Mouse (Mus musculus) cerebellum, adult 2 months (tissue): ENCODE measurements around the gene Gm12569. TPM values are rescaled to one million over a fixed set of nuclear protein-coding genes. Genes with fewer than 3 reads are reported as not detected.

Experiments
- DNase-seq, 2 experiments: peaks; one replicate each; pipeline ENCODE4 v3.0.0; 2021
- H3K27ac ChIP-seq: fragments of 200-500 bp; 2 replicates; pipeline ENCODE4 v1.5.1; 2012; ENCODE audit warnings: low read length, control low read depth, inconsistent platforms; ENCODE audit not compliant: insufficient read depth
- H3K27me3 ChIP-seq: fragments of 200-500 bp; 2 replicates; pipeline ENCODE4 v1.6.1; 2012; ENCODE audit warnings: inconsistent platforms, mild to moderate bottlenecking, low read length, moderate library complexity; ENCODE audit not compliant: control insufficient read depth, insufficient read depth
- H3K4me1 ChIP-seq: fragments of 200-500 bp; 2 replicates; pipeline ENCODE4 v1.6.1; 2011; ENCODE audit warnings: low read length; ENCODE audit not compliant: control insufficient read depth, insufficient read depth
- H3K4me3 ChIP-seq: fragments of 200-500 bp; replicated peaks from 2 replicates; pipeline ENCODE3; 2011; ENCODE audit warnings: mild to moderate bottlenecking, low read depth, low read length, control low read depth; ENCODE audit not compliant: insufficient read depth
- CTCF ChIP-seq: fragments of 200-500 bp; IDR thresholded peaks from 2 replicates; pipeline ENCODE4 v1.5.1; 2011; ENCODE audit warnings: low read depth, mild to moderate bottlenecking, control low read depth, low read length, moderate library complexity, borderline replicate concordance; ENCODE audit not compliant: insufficient read depth
- POLR2A ChIP-seq: fragments of 200-500 bp; IDR thresholded peaks from 2 replicates; pipeline ENCODE4 v1.6.1; 2011; ENCODE audit warnings: low read length, control low read depth, borderline replicate concordance; ENCODE audit not compliant: insufficient read depth
- WGBS: fragments of 180-500 bp; shearing (Covaris S2); methylation state at CpG from one replicate; pipeline ENCODE4 v1.1.7; 2018; 5-methylcytosine and 5-hydroxymethylcytosine counted together
- polyA plus RNA-seq: library from polyadenylated mRNA; depleted of rRNA; stranded (reverse); fragments of >200 nt; gene quantifications from 2 replicates; pipeline ENCODE4 v1.2.3, GENCODE M21; 2012; rRNA removed

Gene Gm12569
- polyA plus RNA-seq = not detected in 2 replicates

DNA sequence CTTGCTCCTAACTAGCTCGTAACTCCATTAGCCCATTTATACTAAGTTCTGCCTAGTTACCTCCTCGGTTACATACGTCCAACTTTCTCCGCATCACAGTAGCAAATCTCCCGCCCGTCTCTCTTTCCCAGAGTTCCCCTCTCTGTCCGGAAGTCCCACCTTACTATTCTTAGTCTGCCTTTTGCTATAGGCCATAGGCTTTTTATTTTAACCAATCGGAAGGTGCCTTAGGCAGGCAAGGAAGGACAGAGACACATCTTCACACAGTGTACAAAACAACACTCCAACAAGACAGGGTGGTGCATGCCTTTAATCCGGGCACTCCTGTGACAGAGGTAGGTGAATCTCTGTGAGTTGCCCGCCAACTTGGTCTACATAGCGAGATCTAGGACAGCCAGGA lies at the start of gene Gm12569:
Gene Gm12569, plus strand, starts transcription at position 166 of the 400 bp plus-strand sequence.
- WGBS = 93% methylated on average over 11 of the region's 11 CpGs
- H3K4me1 ChIP-seq = no peaks in the 10 kb centered on the region
- H3K4me3 ChIP-seq = no peak within 1 kb of the TSS

DNA sequence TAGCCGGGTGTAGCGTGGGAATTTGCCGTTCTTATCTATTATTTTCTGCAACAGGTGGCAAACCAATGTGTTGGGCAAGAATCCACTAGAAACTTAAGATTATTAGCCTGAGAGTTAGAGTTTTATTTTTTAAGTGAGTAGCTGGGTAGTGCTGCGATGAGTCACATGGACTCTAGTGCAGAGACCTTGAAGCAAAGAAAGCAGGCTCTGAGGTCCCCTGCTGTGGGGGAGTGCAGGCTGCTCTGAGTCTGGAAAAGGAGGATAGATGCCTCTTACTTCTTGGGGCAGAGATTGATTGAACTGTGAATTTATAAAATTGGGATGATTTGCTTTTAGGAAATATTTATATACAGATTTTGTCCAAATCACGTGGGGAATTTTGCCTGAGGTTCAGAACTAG lies 17.5 kb upstream of the Gm12569 start:
- Histone ChIP-seq H3K4me3 (no peak overlapping the region), H3K27ac (no peak overlapping the region), H3K27me3 (no peaks in the 10 kb centered on the region), H3K4me1 (no peaks in the 10 kb centered on the region)
- 74% methylated on average over 5 of the region's 5 CpGs for WGBS
- TF ChIP-seq POLR2A (no peak), CTCF (no peak)
- DNase-seq = no peak

More for the DNA sequence above, at the start of gene Gm12569:
- no peak for DNase-seq
- H3K27me3 ChIP-seq = no peaks in the 10 kb centered on the region
- TF ChIP-seq CTCF (no peak), POLR2A (no peak)
- no peak within 1 kb of the TSS for H3K27ac ChIP-seq

DNA sequence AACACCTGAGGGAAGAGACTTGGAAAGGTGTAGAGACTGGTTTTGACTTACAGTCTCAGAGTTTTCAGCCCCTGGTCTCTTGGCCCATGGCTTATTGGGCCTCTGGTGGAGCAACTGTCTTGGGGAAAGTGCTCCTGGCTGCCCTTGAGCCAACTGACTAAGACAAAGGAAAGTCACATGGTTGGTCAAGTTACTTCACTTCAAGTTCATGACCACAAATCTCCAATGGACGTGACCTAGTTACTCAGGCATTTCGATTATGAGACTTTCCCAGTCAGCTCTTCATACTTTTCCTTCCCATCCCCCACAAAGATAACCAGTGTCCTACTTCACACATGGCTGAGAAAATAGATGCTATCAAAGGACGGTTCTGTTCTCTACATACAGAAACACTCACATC lies 12.5 kb upstream of the Gm12569 start:
- no peak overlapping the region for H3K4me3 ChIP-seq
- H3K4me1 ChIP-seq = no peaks in the 10 kb centered on the region
- 85% methylated on average over 3 of the region's 3 CpGs for WGBS
- TF ChIP-seq CTCF (no peak), POLR2A (no peak)
- H3K27ac ChIP-seq = no peak overlapping the region
- H3K27me3 ChIP-seq = no peaks in the 10 kb centered on the region
- DNase-seq = no peak

DNA sequence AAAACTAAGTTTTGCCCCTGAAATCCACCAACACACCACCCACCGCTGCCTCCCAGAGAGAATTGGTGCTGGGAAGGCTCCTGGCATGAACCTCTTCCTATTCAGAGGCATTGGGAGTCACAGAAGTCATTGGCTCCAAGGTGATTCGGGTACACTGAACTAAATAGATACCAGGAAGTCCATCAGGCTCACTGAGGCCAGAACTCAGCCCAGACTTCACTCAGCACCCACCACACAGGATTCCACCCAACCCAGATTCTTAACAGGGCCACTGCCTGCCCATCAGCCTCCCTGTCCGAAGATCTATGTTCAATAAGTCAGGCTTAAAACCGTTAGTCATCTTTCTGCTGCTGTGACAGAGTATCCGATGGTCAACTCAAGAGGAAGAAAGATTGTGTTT lies 8.8 kb upstream of the Gm12569 start:
- Histone ChIP-seq H3K4me3 (no peak overlapping the region), H3K27me3 (no peaks in the 10 kb centered on the region), H3K4me1 (no peaks in the 10 kb centered on the region), H3K27ac (no peak overlapping the region)
- no peak for DNase-seq
- no peak for TF ChIP-seq POLR2A
- no peak for TF ChIP-seq CTCF
- WGBS = 86% methylated on average over 5 of the region's 5 CpGs

- TF ChIP-seq CTCF = no peak
- no peak for TF ChIP-seq POLR2A
- WGBS = 84% methylated on average over 7 of the region's 7 CpGs
- no peaks in the 10 kb centered on the region for H3K27me3 ChIP-seq
Measured at GRCm38 (mm10) chr11:51214021-51214420, 6.3 kb upstream of the Gm12569 start.

GRCm38 (mm10) chr11:51219396-51219980 lies 785 bp upstream of the Gm12569 start:
- Histone ChIP-seq H3K4me3 (no peak overlapping the region), H3K27me3 (no peaks in the 10 kb centered on the region), H3K4me1 (no peaks in the 10 kb centered on the region), H3K27ac (no peak overlapping the region)
- no peak for TF ChIP-seq POLR2A
- no peak for TF ChIP-seq CTCF
- DNase-seq = no peak
- 81% methylated on average over 12 of the region's 12 CpGs for WGBS

More at GRCm38 (mm10) chr11:51214021-51214420, 6.3 kb upstream of the Gm12569 start:
- H3K4me1 ChIP-seq = no peaks in the 10 kb centered on the region
- DNase-seq = no peak
- no peak overlapping the region for H3K27ac ChIP-seq
- H3K4me3 ChIP-seq = no peak overlapping the region

- 51% methylated on average over 4 of the region's 4 CpGs for WGBS
- no peaks in the 10 kb centered on the region for H3K27me3 ChIP-seq
- H3K4me3 ChIP-seq = no peak overlapping the region
- no peak for TF ChIP-seq POLR2A
- no peak for TF ChIP-seq CTCF
- H3K27ac ChIP-seq = no peak overlapping the region
- no peak for DNase-seq
- H3K4me1 ChIP-seq = no peaks in the 10 kb centered on the region
Measured at GRCm38 (mm10) chr11:51227104-51227503, 6.8 kb downstream of the Gm12569 start.

DNA sequence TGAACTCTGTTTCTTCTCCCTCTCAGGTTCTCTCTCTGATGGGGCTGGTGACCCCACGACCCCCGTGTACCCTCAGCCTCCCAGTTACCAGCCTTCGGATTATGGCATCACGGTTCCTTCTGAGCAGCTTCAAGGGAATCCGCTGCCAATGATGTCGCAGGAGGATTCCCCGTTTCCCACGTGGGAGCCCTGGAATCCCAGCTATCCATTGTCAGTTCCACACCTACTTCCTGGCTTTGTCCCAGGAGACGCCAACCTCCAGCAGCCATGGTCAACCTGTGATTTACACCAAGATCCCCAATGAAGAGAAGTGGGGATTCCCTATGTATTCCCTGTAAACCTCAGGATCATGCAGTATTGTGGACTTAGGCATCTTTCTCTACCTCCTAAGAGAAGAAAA lies 14.4 kb downstream of the Gm12569 start:
- Histone ChIP-seq H3K4me1 (no peaks in the 10 kb centered on the region), H3K4me3 (no peak overlapping the region), H3K27ac (no peak overlapping the region), H3K27me3 (no peaks in the 10 kb centered on the region)
- no peak for TF ChIP-seq CTCF
- no peak for TF ChIP-seq POLR2A
- WGBS = 87% methylated on average over 9 of the region's 9 CpGs
- no peak for DNase-seq

DNA sequence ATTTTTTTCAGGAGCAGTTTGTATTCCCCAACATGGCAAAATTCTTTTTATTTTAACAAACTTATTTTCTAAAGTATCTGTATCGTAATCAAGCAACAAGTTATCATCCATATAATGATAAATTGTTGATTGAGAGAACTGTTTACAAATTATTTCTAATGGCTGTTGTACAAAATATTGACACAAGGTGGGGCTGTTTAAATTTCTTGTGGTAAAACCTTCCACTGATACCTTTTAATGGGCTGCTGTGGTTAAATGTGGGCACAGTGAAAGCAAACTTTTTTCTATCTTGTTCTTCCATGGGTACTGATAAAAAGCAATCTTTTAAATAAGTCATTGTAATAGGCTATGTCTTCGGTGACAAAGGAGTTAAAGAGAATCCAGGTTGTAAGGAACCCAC lies 22.6 kb downstream of the Gm12569 start:
- Histone ChIP-seq H3K4me1 (no peaks in the 10 kb centered on the region), H3K27ac (no peak overlapping the region), H3K4me3 (no peak overlapping the region), H3K27me3 (no peaks in the 10 kb centered on the region)
- 86% methylated on average over 2 of the region's 2 CpGs for WGBS
- no peak for DNase-seq
- TF ChIP-seq POLR2A = no peak
- TF ChIP-seq CTCF = no peak
